Mouse (Mus musculus) adrenal gland, adult (tissue): ENCODE measurements around the gene Slc12a5.

Experiments
- DNase-seq, 2 experiments: peaks; one replicate each; pipeline ENCODE4 v3.0.0; 2022 to 2023; ENCODE audit warnings: low spot score in 1 of 2; ENCODE audit not compliant: inconsistent age in 2 of 2

The Slc12a5 gene

GRCm38 (mm10) chr2:164972646-164973045 lies 12.0 kb downstream of the Slc12a5 start:
- no peak for DNase-seq

GRCm38 (mm10) chr2:164975611-164976010 lies 15.0 kb downstream of the Slc12a5 start:
- no peak for DNase-seq

- DNase-seq, result peak; percentile 28 to 74
Observed at GRCm38 (mm10) chr2:164979749-164980148, 19.1 kb downstream of the Slc12a5 start.

- no peak for DNase-seq
Observed at GRCm38 (mm10) chr2:164985962-164986361, 25.4 kb downstream of the Slc12a5 start.

GRCm38 (mm10) chr2:164986371-164987027 lies 25.9 kb downstream of the Slc12a5 start:
- DNase-seq, result no peak

GRCm38 (mm10) chr2:164988777-164989176 lies 28.2 kb downstream of the Slc12a5 start:
- no peak for DNase-seq

- DNase-seq, result no peak
Observed at GRCm38 (mm10) chr2:164991111-164991510, 30.5 kb downstream of the Slc12a5 start.

GRCm38 (mm10) chr2:164991808-164992207 lies 31.2 kb downstream of the Slc12a5 start:
- DNase-seq, result no peak

- no peak for DNase-seq
Observed at GRCm38 (mm10) chr2:164994156-164994555, 33.6 kb downstream of the Slc12a5 start.

- DNase-seq, result no peak
Observed at GRCm38 (mm10) chr2:164994659-164995428, 34.2 kb downstream of the Slc12a5 start.

GRCm38 (mm10) chr2:164995976-164996375 lies 35.4 kb downstream of the Slc12a5 start:
- DNase-seq, result no peak

GRCm38 (mm10) chr2:164996848-164997720 lies 36.5 kb downstream of the Slc12a5 start:
- DNase-seq, result peak in 1 of 2 experiments; percentile 61

GRCm38 (mm10) chr2:164997721-164998428 lies 37.3 kb downstream of the Slc12a5 start:
- peak; percentile 64 to 87 for DNase-seq

GRCm38 (mm10) chr2:165001958-165002357 lies 41.4 kb downstream of the Slc12a5 start:
- DNase-seq, result no peak

- DNase-seq, result no peak
Observed at GRCm38 (mm10) chr2:165003108-165003507, 42.5 kb downstream of the Slc12a5 start.

GRCm38 (mm10) chr2:165004237-165004636 lies 43.6 kb downstream of the Slc12a5 start:
- no peak for DNase-seq

GRCm38 (mm10) chr2:165006813-165007212 lies 46.2 kb downstream of the Slc12a5 start:
- DNase-seq, result no peak

GRCm38 (mm10) chr2:165007986-165008385 lies 47.4 kb downstream of the Slc12a5 start:
- no peak for DNase-seq

- no peak for DNase-seq
Observed at GRCm38 (mm10) chr2:165009161-165009560, 48.6 kb downstream of the Slc12a5 start.

- DNase-seq, result peak; percentile 66 to 90
Observed at GRCm38 (mm10) chr2:165009581-165009980, 49.0 kb downstream of the Slc12a5 start.

- DNase-seq, result peak; percentile 81 to 86
Observed at GRCm38 (mm10) chr2:165010351-165010750, 49.7 kb downstream of the Slc12a5 start.
